Mouse (Mus musculus): Measurements from ENCODE around the gene Gid4. TPM values are rescaled to one million over a fixed set of nuclear protein-coding genes. Genes with fewer than 3 reads are reported as not detected.
A peak's percentile ranks its signal among the peaks of the same experiment; 100 is the strongest.

Gid4 gene
- polyA plus RNA-seq, 1 experiment from 2014 or later: 9.9 TPM

DNA sequence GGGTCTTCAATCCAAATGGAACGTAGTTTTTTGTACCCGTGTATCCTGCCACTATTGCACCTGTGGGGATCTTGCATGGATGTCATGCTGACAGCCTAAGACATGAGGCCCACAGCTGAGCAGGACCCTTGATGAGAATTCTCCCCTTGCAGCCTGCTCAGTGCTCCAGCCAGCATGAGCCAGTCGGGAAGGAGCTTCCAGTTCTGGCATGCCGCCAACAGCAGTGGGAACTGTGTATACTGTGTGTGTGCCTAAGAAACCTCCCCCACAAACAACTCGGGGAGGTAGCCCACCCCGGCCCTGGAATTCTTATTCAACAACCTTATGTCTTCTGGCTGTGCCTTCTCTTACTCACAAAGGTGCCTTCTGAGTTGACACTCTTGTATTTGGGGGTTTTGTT, 20.4 kb upstream of the Gid4 start:
- Histone ChIP-seq H3K27me3 (no peaks in the 10 kb centered on the region), H3K4me3 (replicated peaks) (no peak overlapping the region), H3K36me3 (peaks cover 16% of the 10 kb centered on the region), H3K27ac (no peak overlapping the region), H3K9ac (no peak overlapping the region), H3K4me2 (no peak overlapping the region), H3K4me1 (replicated peaks) (no peaks in the 10 kb centered on the region), H3K9me3 (replicated peaks) (no peaks in the 10 kb centered on the region)
- ATAC-seq (ENCODE audit: low read depth): no peak
- DNase-seq: no peak
- 70% methylated on average over 6 of the region's 6 CpGs for WGBS (ENCODE audit: insufficient replicate concordance)

DNA sequence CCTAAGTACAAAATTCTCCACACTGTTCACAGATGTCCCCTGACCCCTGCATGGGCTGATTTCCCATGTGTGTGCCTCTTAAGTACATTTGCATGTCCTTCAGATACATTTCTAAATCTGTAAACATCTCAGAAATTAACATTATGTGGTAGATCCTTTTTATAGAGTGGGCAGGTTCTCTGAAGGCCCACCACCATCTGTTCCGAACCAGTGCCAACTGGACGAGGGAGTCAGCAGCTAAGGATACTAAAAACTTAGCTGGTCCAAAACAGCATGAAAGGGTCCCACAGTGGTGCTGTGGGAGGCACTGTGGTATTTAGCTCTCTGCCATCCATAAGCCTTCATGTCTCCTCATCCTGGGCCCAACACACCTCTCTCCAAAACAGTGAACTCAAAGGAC, 19.8 kb upstream of the Gid4 start:
- Histone ChIP-seq H3K4me3 (replicated peaks) (no peak overlapping the region), H3K4me2 (no peak overlapping the region), H3K27ac (no peak overlapping the region), H3K9ac (no peak overlapping the region), H3K4me1 (replicated peaks) (no peaks in the 10 kb centered on the region), H3K9me3 (replicated peaks) (no peaks in the 10 kb centered on the region), H3K27me3 (no peaks in the 10 kb centered on the region), H3K36me3 (peaks cover 23% of the 10 kb centered on the region)
- 70% methylated on average over 2 of the region's 2 CpGs for WGBS (ENCODE audit: insufficient replicate concordance)
- no peak for ATAC-seq (ENCODE audit: low read depth)
- no peak for DNase-seq

DNA sequence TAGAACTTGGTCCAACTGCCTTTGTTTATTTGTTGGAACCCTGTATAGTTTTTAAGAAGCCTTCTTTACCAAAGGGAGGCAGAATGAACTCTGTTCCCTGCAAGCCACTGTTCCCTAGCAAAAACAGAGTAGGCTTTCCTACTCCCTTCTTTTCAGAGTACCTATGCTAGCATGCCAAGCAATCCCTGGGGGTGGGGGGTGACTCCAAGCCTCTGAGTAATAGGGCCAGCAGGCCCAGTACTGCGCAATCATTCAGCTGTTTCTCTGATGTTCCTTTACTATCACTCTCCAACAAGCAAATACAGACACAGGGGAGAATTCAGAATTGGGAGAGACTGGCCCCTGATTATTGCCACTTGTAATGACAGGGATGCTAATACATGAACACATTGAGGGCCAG, 10.3 kb upstream of the Gid4 start:
- H3K36me3 ChIP-seq: peaks cover 87% of the 10 kb centered on the region
- no peak for ATAC-seq (ENCODE audit: low read depth)

DNA sequence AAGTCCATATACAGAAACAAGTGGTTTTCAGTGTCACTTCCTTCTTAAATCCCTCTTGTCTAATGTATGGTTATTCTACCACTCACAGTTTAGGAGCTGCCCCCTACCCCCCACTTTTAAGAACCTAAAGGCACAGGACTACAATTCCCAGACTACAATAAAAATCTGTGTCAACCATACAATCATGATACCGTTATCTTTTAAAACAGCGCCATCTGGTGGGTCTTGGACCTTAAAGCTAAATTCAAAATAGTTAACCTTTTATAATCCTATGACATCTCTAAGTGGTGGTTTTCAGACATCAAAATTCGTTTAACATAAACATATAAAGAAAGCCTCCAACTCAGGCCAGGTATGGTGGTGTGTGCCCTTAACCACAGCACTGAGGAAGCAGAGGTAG, 4.8 kb upstream of the Gid4 start:
- no peaks in the 10 kb centered on the region for H3K9me3 ChIP-seq (replicated peaks)
- H3K27me3 ChIP-seq: no peaks in the 10 kb centered on the region
- H3K4me1 ChIP-seq (replicated peaks): peaks cover 25% of the 10 kb centered on the region
- no peak overlapping the region for H3K27ac ChIP-seq
- H3K4me2 ChIP-seq: no peak overlapping the region
- ATAC-seq (ENCODE audit: low read depth): no peak
- peaks cover 31% of the 10 kb centered on the region for H3K36me3 ChIP-seq
- no peak overlapping the region for H3K9ac ChIP-seq
- 10% methylated on average over 3 of the region's 3 CpGs for WGBS (ENCODE audit: insufficient replicate concordance)
- no peak overlapping the region for H3K4me3 ChIP-seq (replicated peaks)
- DNase-seq: peak; percentile 20

More for the DNA sequence above, 10.3 kb upstream of the Gid4 start:
- Histone ChIP-seq H3K27ac (no peak overlapping the region), H3K4me2 (no peak overlapping the region), H3K4me3 (replicated peaks) (no peak overlapping the region), H3K9ac (no peak overlapping the region), H3K9me3 (replicated peaks) (no peaks in the 10 kb centered on the region), H3K27me3 (no peaks in the 10 kb centered on the region), H3K4me1 (replicated peaks) (peaks cover 2% of the 10 kb centered on the region; the same call in 1 of the 2 replicates)
- no peak for DNase-seq
- WGBS (ENCODE audit: insufficient replicate concordance): 90% methylated on average over 1 of the region's 1 CpGs

DNA sequence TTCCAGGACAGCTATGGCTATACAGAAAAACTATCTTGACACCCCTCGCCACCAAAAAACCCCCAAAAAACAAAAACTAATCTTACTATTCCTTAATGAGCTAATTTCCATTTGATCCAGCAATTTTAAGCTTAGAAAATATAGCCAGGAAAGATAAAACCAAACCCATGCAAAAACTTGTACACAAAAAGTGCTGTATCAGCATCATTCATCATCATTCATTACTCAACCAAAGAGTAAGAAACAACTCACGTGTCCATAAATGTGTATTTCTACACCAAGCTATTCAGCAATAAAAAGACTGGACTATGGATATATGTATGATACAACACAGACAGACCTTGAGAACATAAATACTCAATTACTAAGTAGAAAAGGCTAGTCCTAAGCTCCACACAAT, 4.0 kb upstream of the Gid4 start:
- no peak overlapping the region for H3K27ac ChIP-seq
- H3K27me3 ChIP-seq: no peaks in the 10 kb centered on the region
- 79% methylated on average over 2 of the region's 2 CpGs for WGBS (ENCODE audit: insufficient replicate concordance)
- H3K4me2 ChIP-seq: no peak overlapping the region
- no peaks in the 10 kb centered on the region for H3K9me3 ChIP-seq (replicated peaks)
- H3K9ac ChIP-seq: no peak overlapping the region
- DNase-seq: no peak
- peaks cover 23% of the 10 kb centered on the region for H3K36me3 ChIP-seq
- no peak for ATAC-seq (ENCODE audit: low read depth)
- peaks cover 25% of the 10 kb centered on the region for H3K4me1 ChIP-seq (replicated peaks)
- H3K4me3 ChIP-seq (replicated peaks): no peak overlapping the region

DNA sequence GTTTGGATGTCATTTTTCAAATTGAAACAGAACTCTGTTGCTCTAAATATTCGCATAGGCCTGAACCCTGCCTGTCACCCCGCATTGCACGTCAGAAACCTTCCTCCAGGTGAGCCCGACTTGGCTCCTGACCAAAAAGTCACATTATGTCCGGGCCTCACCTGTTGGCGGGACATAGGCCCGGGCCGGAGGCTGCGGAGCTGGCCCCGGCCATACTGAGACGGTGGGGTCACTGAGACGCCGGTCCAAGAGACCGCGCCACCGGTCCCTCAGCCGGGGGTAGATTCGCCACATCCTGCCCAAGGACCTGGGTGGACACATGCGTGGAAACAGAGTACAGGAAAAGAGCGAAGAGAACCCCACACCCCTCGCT, 369 bp upstream of the Gid4 start:
- DNase-seq (no peak), ATAC-seq (ENCODE audit: low read depth) (peak; percentile 32)
- peak overlapping the region; percentile 84 for H3K9ac ChIP-seq
- H3K4me3 ChIP-seq (replicated peaks): peak overlapping the region; percentile 91
- no peaks in the 10 kb centered on the region for H3K27me3 ChIP-seq
- H3K4me2 ChIP-seq: peak overlapping the region; percentile 84
- no peaks in the 10 kb centered on the region for H3K9me3 ChIP-seq (replicated peaks)
- peak overlapping the region; percentile 53; the same call in 1 of the 2 replicates for H3K27ac ChIP-seq
- H3K36me3 ChIP-seq: no peaks in the 10 kb centered on the region; the same call in 1 of the 2 replicates
- under 1% methylated on average over 21 of the region's 21 CpGs for WGBS (ENCODE audit: insufficient replicate concordance)
- peaks cover 37% of the 10 kb centered on the region for H3K4me1 ChIP-seq (replicated peaks)

DNA sequence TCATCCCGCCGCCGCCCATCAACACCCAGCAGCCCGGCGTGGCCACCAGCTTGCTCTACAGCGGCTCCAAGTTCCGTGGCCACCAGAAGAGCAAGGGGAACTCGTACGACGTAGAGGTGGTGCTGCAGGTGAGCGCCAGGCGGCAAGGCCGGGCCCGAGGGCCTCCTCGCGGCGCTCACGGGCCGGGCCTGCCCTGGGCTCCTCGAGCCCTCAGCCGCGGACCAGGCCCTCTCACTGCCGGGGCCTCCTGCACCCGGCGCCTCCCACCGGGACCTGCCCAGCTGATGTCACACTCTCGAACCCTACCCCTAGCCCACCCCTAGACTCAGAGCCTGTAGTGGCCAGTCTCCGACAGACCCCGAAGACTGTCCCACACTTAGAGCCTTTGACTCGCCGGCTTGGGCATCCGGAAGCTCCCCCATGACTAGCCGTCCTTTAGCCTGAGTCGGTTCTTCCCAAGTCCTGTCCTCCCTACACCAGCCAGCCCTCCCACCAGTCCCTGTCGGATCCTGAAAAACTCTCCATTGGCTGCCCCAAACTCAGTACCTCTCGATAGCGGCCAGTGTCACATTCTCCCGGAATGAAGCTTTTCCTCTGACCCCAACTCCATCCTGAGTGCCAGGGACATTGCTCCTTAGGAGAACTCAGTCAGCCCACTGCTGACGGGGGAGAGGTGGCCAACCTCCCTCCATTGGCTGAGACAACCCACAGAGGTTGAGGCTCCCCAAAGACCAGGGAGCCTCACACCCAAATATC, 950 bp downstream of the Gid4 start, which contains the start of gene Atpaf2:
TSS of gene Atpaf2 (minus strand) at position 741 of the 756 bp plus-strand sequence.
- Histone ChIP-seq H3K4me3 (replicated peaks) (peak within 1 kb of the TSS; percentile 91), H3K36me3 (no peaks in the 10 kb centered on the region; the same call in 1 of the 2 replicates), H3K9ac (peak within 1 kb of the TSS; percentile 94), H3K9me3 (replicated peaks) (no peaks in the 10 kb centered on the region), H3K27ac (peak within 1 kb of the TSS; percentile 89), H3K4me1 (replicated peaks) (peaks cover 41% of the 10 kb centered on the region), H3K27me3 (no peaks in the 10 kb centered on the region), H3K4me2 (peak within 1 kb of the TSS; percentile 89)
- WGBS (ENCODE audit: insufficient replicate concordance): under 1% methylated on average over 39 of the region's 39 CpGs
- DNase-seq (peak; percentile 43), ATAC-seq (ENCODE audit: low read depth) (peak; percentile 35)

DNA sequence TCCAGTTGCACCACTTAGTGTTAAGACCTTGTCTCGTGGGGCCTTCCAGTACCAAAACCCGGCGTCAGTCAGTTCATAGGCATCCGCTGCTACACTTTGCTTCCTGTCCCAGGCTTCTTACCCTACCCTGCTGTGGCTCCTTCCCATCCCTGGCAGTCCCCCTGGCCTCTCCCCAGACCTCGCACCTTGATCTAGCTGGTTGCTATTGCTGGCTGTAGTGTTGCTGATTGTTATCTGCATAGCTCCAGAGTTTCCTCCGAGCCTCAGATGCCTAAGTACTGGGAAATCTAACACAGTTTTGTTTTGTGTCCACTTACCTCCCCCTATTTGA, 1.5 kb downstream of the Gid4 start:
- Histone ChIP-seq H3K9me3 (replicated peaks) (no peaks in the 10 kb centered on the region), H3K36me3 (no peaks in the 10 kb centered on the region; the same call in 1 of the 2 replicates), H3K4me1 (replicated peaks) (peaks cover 41% of the 10 kb centered on the region), H3K27me3 (no peaks in the 10 kb centered on the region), H3K9ac (peak overlapping the region; percentile 94), H3K4me3 (replicated peaks) (peak overlapping the region; percentile 91), H3K27ac (peak overlapping the region; percentile 89), H3K4me2 (peak overlapping the region; percentile 89)
- no peak for ATAC-seq (ENCODE audit: low read depth)
- peak; percentile 46 for DNase-seq
- WGBS (ENCODE audit: insufficient replicate concordance): 2% methylated on average over 6 of the region's 6 CpGs

DNA sequence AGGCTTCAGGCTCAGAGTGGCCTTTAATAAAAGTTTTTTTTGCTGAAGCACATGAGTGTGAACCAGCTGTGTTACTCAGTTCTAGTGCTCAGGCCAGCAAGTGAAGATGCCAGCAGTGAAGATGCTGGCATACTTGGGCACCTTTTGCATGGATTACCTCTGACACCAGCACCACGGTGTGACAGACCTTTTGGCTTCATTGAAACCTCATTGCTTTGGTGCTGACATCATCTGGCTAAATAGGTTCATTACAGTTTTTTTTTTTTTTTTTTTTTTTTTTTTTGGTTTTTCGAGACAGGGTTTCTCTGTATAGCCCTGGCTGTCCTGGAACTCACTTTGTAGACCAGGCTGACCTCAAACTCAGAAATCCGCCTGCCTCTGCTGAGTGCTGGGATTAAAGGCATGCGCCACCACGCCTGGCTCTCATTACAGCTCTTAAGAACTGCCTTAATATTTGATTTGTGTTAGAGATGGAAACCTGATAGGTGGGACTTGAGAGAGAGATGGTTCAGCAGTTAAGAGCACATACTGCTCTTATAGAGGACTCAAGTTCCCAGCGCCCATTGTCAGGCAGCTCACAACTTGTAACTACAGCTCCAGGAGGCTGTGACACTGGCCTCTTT, 5.2 kb downstream of the Gid4 start:
- DNase-seq (no peak), ATAC-seq (ENCODE audit: low read depth) (no peak)
- Histone ChIP-seq H3K4me1 (replicated peaks) (peaks cover 19% of the 10 kb centered on the region), H3K9me3 (replicated peaks) (no peaks in the 10 kb centered on the region), H3K27me3 (no peaks in the 10 kb centered on the region), H3K27ac (no peak overlapping the region), H3K9ac (no peak overlapping the region), H3K36me3 (peaks cover 6% of the 10 kb centered on the region), H3K4me2 (no peak overlapping the region), H3K4me3 (replicated peaks) (no peak overlapping the region)
- 59% methylated on average over 6 of the region's 6 CpGs for WGBS (ENCODE audit: insufficient replicate concordance)

DNA sequence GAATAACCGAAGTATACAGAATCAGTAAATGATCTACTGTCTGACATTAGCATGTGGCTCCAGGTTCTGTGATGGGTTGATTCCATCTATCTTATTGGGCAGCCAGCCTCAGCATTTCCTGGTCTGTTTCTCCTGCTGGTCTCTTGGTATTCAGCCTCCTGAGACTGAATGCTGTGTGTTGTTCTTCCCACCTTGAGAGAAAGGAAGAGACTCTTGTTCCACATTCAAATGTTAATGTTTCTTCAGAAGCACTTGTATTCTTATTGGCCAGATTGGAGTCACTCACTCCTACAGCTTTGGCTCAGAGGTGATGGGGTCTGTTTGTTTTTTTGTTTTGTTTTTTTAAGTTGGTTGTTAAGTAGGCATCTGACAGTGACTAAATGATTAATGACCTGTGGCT, 6.1 kb downstream of the Gid4 start:
- no peaks in the 10 kb centered on the region for H3K27me3 ChIP-seq
- H3K27ac ChIP-seq: no peak overlapping the region
- H3K9ac ChIP-seq: no peak overlapping the region
- no peaks in the 10 kb centered on the region for H3K9me3 ChIP-seq (replicated peaks)
- ATAC-seq (ENCODE audit: low read depth) (no peak), DNase-seq (no peak)
- peaks cover 13% of the 10 kb centered on the region for H3K36me3 ChIP-seq
- WGBS (ENCODE audit: insufficient replicate concordance): 52% methylated on average over 1 of the region's 1 CpGs
- H3K4me3 ChIP-seq (replicated peaks): no peak overlapping the region
- no peak overlapping the region for H3K4me2 ChIP-seq
- peaks cover 18% of the 10 kb centered on the region for H3K4me1 ChIP-seq (replicated peaks)

DNA sequence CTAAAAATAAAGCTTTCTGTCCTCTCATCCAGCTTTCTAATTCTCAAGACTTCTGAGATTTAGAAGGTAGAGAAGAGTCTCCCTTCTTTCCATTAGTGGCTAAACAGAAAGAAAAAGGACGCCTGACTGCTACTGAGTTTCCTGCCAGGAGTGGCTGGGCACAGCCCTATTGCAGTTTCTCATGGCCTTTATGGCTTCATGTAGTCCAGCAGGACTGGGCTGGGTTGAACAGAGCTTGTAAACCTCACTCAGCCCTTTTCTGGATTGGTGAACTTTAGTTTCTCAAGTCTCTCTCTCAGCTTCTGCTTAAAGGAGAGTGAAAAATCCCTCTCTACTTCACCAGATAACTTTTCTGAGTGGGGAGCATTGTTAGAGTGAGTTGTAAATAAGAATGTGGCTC, 9.5 kb downstream of the Gid4 start:
- ATAC-seq (ENCODE audit: low read depth): no peak
- H3K27me3 ChIP-seq: no peaks in the 10 kb centered on the region
- H3K4me2 ChIP-seq: no peak overlapping the region
- H3K4me1 ChIP-seq (replicated peaks): 0 out of 2 replicates have a peak, but pooled peaks cover 4% of the 10 kb centered on the region
- H3K9me3 ChIP-seq (replicated peaks): no peaks in the 10 kb centered on the region
- no peak overlapping the region for H3K4me3 ChIP-seq (replicated peaks)
- H3K36me3 ChIP-seq: peaks cover 24% of the 10 kb centered on the region
- H3K9ac ChIP-seq: no peak overlapping the region
- no peak for DNase-seq
- 66% methylated on average over 1 of the region's 1 CpGs for WGBS (ENCODE audit: insufficient replicate concordance)
- H3K27ac ChIP-seq: no peak overlapping the region

DNA sequence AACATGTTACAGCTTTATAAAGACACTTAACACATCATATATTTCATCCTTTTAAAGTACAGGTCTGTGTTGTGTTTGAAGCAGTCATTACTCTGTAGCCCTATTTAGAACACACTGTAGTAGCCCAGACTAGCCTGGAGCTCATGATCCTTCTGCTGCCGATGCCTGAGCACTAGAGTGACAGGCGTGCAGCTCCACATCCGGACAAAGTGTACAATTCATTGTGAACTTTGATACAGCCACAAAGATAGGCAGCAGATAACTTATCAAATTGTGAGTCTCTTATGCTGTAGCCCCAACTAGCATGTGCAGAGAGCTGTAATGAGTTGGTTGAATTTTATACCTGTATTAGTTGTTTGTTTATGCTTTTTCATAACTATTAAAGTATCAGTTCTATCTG, 10.7 kb downstream of the Gid4 start:
- H3K4me2 ChIP-seq: no peak overlapping the region
- H3K27ac ChIP-seq: no peak overlapping the region
- H3K4me1 ChIP-seq (replicated peaks): 0 out of 2 replicates have a peak, but pooled peaks cover under 1% of the 10 kb centered on the region
- peaks cover 36% of the 10 kb centered on the region for H3K36me3 ChIP-seq
- H3K4me3 ChIP-seq (replicated peaks): no peak overlapping the region
- no peaks in the 10 kb centered on the region for H3K27me3 ChIP-seq
- DNase-seq (no peak), ATAC-seq (ENCODE audit: low read depth) (no peak)
- 70% methylated on average over 3 of the region's 3 CpGs for WGBS (ENCODE audit: insufficient replicate concordance)
- H3K9me3 ChIP-seq (replicated peaks): no peaks in the 10 kb centered on the region
- H3K9ac ChIP-seq: no peak overlapping the region

Measured in liver, embryonic 13.5 days (tissue).